Mouse (Mus musculus) midbrain, embryonic 16.5 days (tissue): ENCODE results near the gene Chka. TPM values are rescaled to one million over a fixed set of nuclear protein-coding genes. Genes with fewer than 3 reads are reported as not detected.

Experiments used
- ATAC-seq: fragments of 200-750 bp; cut with Nextera tagmentation; 2 replicates; pipeline ENCODE4 v1.8.0; 2017; ENCODE audit warnings: moderate TSS enrichment
- H3K27ac ChIP-seq: fragments of 300-500 bp; sonication (generic); 2 replicates; pipeline ENCODE4 v1.5.1; 2014; ENCODE audit warnings: mild to moderate bottlenecking, low read length, mixed read lengths
- H3K27me3 ChIP-seq: fragments of 300-500 bp; sonication (generic); 2 replicates; pipeline ENCODE4 v1.6.1; 2014; ENCODE audit warnings: low read depth, low read length, mixed read lengths; ENCODE audit not compliant: control insufficient read depth, insufficient read depth
- H3K36me3 ChIP-seq: fragments of 300-500 bp; sonication (generic); 2 replicates; pipeline ENCODE4 v1.6.1; 2014; ENCODE audit warnings: mild to moderate bottlenecking, low read length, moderate library complexity, mixed read lengths; ENCODE audit not compliant: control insufficient read depth, insufficient read depth
- H3K4me1 ChIP-seq: fragments of 300-500 bp; sonication (generic); 2 replicates; pipeline ENCODE4 v1.6.1; 2014; ENCODE audit warnings: mild to moderate bottlenecking, low read length, mixed read lengths; ENCODE audit not compliant: control insufficient read depth, insufficient read depth
- H3K4me2 ChIP-seq: fragments of 300-500 bp; sonication (generic); 2 replicates; pipeline ENCODE4 v1.6.1; 2014; ENCODE audit warnings: mild to moderate bottlenecking, low read length, mixed read lengths
- H3K4me3 ChIP-seq: fragments of 300-500 bp; sonication (generic); 2 replicates; pipeline ENCODE4 v1.5.1; 2014; ENCODE audit warnings: low read depth, mild to moderate bottlenecking, low read length, moderate library complexity, mixed read lengths
- H3K9ac ChIP-seq: fragments of 300-500 bp; sonication (generic); 2 replicates; pipeline ENCODE4 v1.6.1; 2014; ENCODE audit warnings: low read depth, low read length, mixed read lengths
- H3K9me3 ChIP-seq: fragments of 300-500 bp; sonication (generic); replicated peaks from 2 replicates; pipeline ENCODE4 v1.6.1; 2014; ENCODE audit warnings: mild to moderate bottlenecking, low read length, mixed read lengths; ENCODE audit not compliant: control insufficient read depth, poor library complexity, severe bottlenecking
- WGBS: fragments of 180-500 bp; shearing (Covaris S2); extraction: QIAGEN DNeasy Blood & Tissue Kit; methylation state at CpG from one replicate; pipeline ENCODE4 v1.1.7; 2014; 5-methylcytosine and 5-hydroxymethylcytosine counted together
- polyA plus RNA-seq: library from polyadenylated mRNA; unstranded; fragments of >200 nt; fragmentation: Nextera tagmentation; extraction: Ambion mirVana; gene quantifications from 2 replicates; pipeline ENCODE4 v1.2.1, GENCODE M21; 2015

The Chka gene
- polyA plus RNA-seq, 1 experiment from 2014 or later: 56.1 TPM

- no peak overlapping the region for H3K27ac ChIP-seq
- H3K4me3 ChIP-seq: no peak overlapping the region
- ATAC-seq: no peak
- no peak overlapping the region for H3K4me2 ChIP-seq
- no peaks in the 10 kb centered on the region for H3K27me3 ChIP-seq
- H3K9ac ChIP-seq: no peak overlapping the region
- H3K4me1 ChIP-seq: no peaks in the 10 kb centered on the region
- H3K9me3 ChIP-seq: no peaks in the 10 kb centered on the region
- no peaks in the 10 kb centered on the region for H3K36me3 ChIP-seq
- 65% methylated on average over 8 of the region's 8 CpGs for WGBS
These were observed 19.9 kb upstream of the Chka start for GRCm38 (mm10) chr19:3831716-3832115.

- 73% methylated on average over 4 of the region's 4 CpGs for WGBS
- Histone ChIP-seq H3K4me2 (no peak overlapping the region), H3K4me3 (no peak overlapping the region), H3K27me3 (no peaks in the 10 kb centered on the region), H3K27ac (no peak overlapping the region), H3K9ac (no peak overlapping the region), H3K4me1 (no peaks in the 10 kb centered on the region), H3K36me3 (no peaks in the 10 kb centered on the region), H3K9me3 (no peaks in the 10 kb centered on the region)
- ATAC-seq: no peak
These were observed 18.7 kb upstream of the Chka start for GRCm38 (mm10) chr19:3832851-3833353.

DNA sequence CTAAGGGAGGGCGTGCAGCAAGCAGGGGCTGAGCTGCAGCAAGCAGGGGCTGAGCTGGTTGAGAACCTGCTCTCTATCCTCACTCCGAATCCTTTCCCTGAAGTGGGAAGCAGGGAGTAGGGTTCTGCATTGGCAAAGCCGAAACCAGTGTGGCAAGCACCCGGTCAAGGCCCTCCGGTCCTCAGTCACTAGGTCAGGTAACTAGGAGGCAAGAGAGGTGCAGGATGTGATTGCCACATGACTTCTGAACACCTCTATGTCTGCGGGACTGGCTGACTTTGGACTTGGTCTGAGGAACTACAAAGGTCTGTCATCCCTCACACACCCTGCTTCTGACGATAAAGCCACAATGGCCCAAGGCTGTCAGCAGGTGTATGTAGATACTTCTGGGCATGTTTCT is 17.3 kb upstream of the Chka start:
- no peak overlapping the region for H3K27ac ChIP-seq
- no peaks in the 10 kb centered on the region for H3K27me3 ChIP-seq
- H3K4me1 ChIP-seq: no peaks in the 10 kb centered on the region
- no peak overlapping the region for H3K4me2 ChIP-seq
- H3K9me3 ChIP-seq: no peaks in the 10 kb centered on the region
- WGBS: 85% methylated on average over 7 of the region's 7 CpGs
- H3K9ac ChIP-seq: no peak overlapping the region
- no peak overlapping the region for H3K4me3 ChIP-seq
- no peak for ATAC-seq
- no peaks in the 10 kb centered on the region for H3K36me3 ChIP-seq

DNA sequence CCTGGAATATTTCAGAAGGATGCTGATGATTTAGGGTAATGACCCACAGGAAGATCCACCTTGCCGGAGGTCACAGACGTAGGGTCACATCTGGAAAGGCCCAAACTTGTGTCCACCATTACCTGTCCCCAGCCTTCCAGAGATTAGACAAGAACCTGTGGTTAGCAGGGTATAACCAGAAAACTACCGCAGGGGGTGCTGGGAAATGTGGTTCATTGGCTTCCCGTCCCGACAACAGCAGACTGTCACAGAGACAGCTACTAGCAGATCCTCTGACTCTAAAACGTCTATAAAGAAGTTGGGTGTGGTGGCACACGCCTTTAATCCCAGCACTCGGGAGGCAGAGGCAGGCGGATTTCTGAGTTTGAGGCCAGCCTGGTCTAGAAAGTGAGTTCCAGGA is 14.8 kb upstream of the Chka start:
- H3K9me3 ChIP-seq: no peaks in the 10 kb centered on the region
- no peaks in the 10 kb centered on the region for H3K4me1 ChIP-seq
- H3K36me3 ChIP-seq: no peaks in the 10 kb centered on the region
- H3K4me2 ChIP-seq: no peak overlapping the region
- H3K4me3 ChIP-seq: no peak overlapping the region
- no peaks in the 10 kb centered on the region for H3K27me3 ChIP-seq
- no peak overlapping the region for H3K27ac ChIP-seq
- WGBS: 92% methylated on average over 9 of the region's 9 CpGs
- H3K9ac ChIP-seq: no peak overlapping the region
- no peak for ATAC-seq

DNA sequence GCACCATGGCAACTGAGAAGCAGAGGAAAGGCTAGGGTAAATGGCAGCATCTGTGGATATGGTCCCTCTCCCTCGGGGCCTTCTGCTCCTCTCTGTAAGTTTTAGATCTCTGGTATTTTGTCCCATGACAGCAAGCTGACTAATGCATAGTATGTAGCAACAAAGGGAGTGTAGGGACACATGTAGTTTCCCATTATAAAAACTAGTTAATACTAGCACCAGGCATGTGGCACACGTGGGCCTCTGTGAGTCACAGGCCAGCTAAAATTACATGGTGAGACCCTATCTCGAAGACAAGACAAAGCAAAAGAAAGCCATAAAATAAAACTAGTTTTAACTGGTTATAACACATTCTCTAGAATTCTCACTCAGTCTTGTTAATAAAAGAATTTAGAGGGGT is 12.6 kb upstream of the Chka start:
- no peaks in the 10 kb centered on the region for H3K36me3 ChIP-seq
- H3K4me2 ChIP-seq: no peak overlapping the region
- H3K9me3 ChIP-seq: no peaks in the 10 kb centered on the region
- H3K4me1 ChIP-seq: no peaks in the 10 kb centered on the region
- no peak overlapping the region for H3K4me3 ChIP-seq
- no peak overlapping the region for H3K9ac ChIP-seq
- no peaks in the 10 kb centered on the region for H3K27me3 ChIP-seq
- 88% methylated on average over 3 of the region's 3 CpGs for whole genome bisulfite sequencing
- ATAC-seq: no peak
- H3K27ac ChIP-seq: no peak overlapping the region

GRCm38 (mm10) chr19:3839686-3840085 is 11.9 kb upstream of the Chka start:
- no peak overlapping the region for H3K4me2 ChIP-seq
- no peaks in the 10 kb centered on the region for H3K4me1 ChIP-seq
- H3K9me3 ChIP-seq: no peaks in the 10 kb centered on the region
- 53% methylated on average over 2 of the region's 2 CpGs for WGBS
- H3K36me3 ChIP-seq: no peaks in the 10 kb centered on the region
- no peak overlapping the region for H3K4me3 ChIP-seq
- H3K27ac ChIP-seq: no peak overlapping the region
- no peaks in the 10 kb centered on the region for H3K27me3 ChIP-seq
- ATAC-seq: no peak
- no peak overlapping the region for H3K9ac ChIP-seq

DNA sequence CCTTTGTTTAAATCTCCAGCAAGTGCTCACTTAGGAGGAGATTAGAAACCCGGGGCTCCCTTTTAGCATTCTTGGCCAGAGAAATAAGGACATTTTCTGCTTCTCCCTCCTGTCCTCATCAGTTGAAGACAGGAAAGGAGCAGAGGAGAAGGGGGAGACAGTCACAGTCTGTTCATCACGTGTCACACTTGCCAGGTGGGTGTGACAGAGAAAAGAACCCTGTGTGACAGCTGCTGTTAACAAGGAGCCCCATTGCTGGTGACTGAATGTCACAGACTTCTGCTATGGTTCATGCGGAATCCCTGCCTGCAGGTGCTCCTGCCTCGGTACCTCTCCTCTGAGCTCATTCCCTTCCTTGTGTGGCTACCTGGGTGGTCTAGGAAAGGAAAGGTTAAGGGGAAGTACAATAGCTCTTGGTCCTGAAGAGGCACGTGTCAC is 11.3 kb upstream of the Chka start:
- no peaks in the 10 kb centered on the region for H3K27me3 ChIP-seq
- no peaks in the 10 kb centered on the region for H3K4me1 ChIP-seq
- WGBS: 52% methylated on average over 5 of the region's 5 CpGs
- H3K4me3 ChIP-seq: no peak overlapping the region
- H3K4me2 ChIP-seq: no peak overlapping the region
- no peak for ATAC-seq
- no peak overlapping the region for H3K27ac ChIP-seq
- H3K9ac ChIP-seq: no peak overlapping the region
- H3K9me3 ChIP-seq: no peaks in the 10 kb centered on the region
- H3K36me3 ChIP-seq: no peaks in the 10 kb centered on the region

DNA sequence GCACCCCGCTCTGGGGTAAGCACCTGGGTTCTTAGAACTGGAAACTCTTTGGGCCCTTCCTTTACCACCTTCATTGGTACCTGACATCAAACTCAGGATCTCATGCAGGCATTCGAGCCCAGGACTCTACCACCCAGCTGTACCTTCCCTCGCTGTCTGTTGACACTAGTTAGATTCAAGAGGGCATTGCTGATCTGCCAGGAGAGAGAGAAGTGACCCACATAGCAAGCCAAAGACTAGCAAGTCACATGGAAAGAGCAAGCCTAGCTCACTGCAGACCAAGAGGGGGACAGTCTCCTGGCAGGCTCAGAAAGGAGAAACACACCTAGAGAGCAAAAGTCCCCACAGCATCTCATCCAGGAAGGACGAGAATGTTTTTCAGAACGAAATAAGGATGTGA is 10.9 kb upstream of the Chka start:
- ATAC-seq: no peak
- H3K9ac ChIP-seq: no peak overlapping the region
- H3K36me3 ChIP-seq: no peaks in the 10 kb centered on the region
- no peaks in the 10 kb centered on the region for H3K4me1 ChIP-seq
- WGBS: 86% methylated on average over 5 of the region's 5 CpGs
- H3K4me2 ChIP-seq: no peak overlapping the region
- no peaks in the 10 kb centered on the region for H3K9me3 ChIP-seq
- no peak overlapping the region for H3K27ac ChIP-seq
- H3K27me3 ChIP-seq: no peaks in the 10 kb centered on the region
- H3K4me3 ChIP-seq: no peak overlapping the region

- H3K4me3 ChIP-seq: no peak overlapping the region
- no peaks in the 10 kb centered on the region for H3K4me1 ChIP-seq
- no peaks in the 10 kb centered on the region for H3K27me3 ChIP-seq
- H3K27ac ChIP-seq: no peak overlapping the region
- H3K4me2 ChIP-seq: no peak overlapping the region
- H3K9ac ChIP-seq: no peak overlapping the region
- H3K36me3 ChIP-seq: no peaks in the 10 kb centered on the region
- ATAC-seq: no peak
- no peaks in the 10 kb centered on the region for H3K9me3 ChIP-seq
- WGBS: 60% methylated on average over 12 of the region's 12 CpGs
These were observed 9.0 kb upstream of the Chka start for GRCm38 (mm10) chr19:3842359-3843148.
